Mouse (Mus musculus) olfactory bulb, adult 2 months (tissue): ENCODE results near the gene Mok.

Experiments
- CTCF ChIP-seq: fragments of 200-500 bp; IDR thresholded peaks from 2 replicates; pipeline ENCODE4 v1.5.1; 2012; ENCODE audit warnings: low read depth, mild to moderate bottlenecking, low read length, moderate library complexity; ENCODE audit not compliant: insufficient read depth
- POLR2A ChIP-seq: fragments of 200-500 bp; IDR thresholded peaks from 2 replicates; pipeline ENCODE4 v1.6.1; 2012; ENCODE audit warnings: mild to moderate bottlenecking, low read depth, low read length, moderate library complexity; ENCODE audit not compliant: insufficient read depth

DNA sequence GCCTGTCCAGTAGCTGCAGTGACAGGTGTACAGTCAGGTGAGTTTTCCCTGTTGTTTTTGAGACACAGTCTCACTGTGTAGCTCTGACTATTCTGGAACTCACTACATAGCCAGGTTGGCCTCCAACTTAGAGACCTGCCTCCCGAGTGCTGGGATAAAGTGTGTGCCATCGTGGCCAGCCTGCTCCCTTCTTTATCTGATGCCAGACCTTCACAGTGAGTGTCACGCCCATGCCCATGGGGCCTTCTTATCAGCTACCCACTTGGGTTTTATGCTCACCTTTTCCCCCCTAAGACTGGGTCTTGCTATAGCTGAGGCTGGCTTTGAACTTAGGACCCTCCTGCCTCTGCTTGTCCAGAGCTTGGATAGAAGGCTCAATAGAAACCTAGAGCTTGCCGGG is 29.4 kb upstream of the Mok start:
- TF ChIP-seq CTCF, result no peak
- no peak for TF ChIP-seq POLR2A
